Mouse (Mus musculus): ENCODE results near the gene Mrpl32. TPM values are rescaled to one million over a fixed set of nuclear protein-coding genes. Genes with fewer than 3 reads are reported as not detected.

Gene Mrpl32
- polyA plus RNA-seq, 1 experiment: 34.8 TPM

DNA sequence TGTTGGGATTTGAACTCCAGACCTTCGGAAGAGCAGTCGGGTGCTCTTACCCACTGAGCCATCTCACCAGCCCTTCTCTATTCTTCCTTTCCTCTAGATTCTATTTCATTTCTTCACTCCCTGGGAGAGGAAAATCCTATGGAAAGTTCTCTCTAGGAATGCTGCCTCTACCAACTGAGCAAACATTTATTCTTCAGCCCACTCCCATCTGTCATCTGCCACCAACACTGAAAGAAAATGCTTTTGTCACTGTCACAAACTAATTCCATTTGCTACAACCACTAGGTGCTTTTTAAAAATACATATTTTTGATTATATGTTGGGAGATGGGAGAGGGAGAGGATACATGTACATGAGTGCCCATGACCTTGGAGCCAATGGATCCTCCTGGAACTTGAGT lies 10.2 kb downstream of the Mrpl32 start:
- H3ac ChIP-seq (ENCODE audit: control insufficient read depth, insufficient read length): no peak overlapping the region
- H3K4me3 ChIP-seq: no peak overlapping the region
- H3K36me3 ChIP-seq (ENCODE audit: control insufficient read depth, insufficient read depth): no peaks in the 10 kb centered on the region
- H3K79me2 ChIP-seq (ENCODE audit: control insufficient read depth, insufficient read depth): no peaks in the 10 kb centered on the region
- no peaks in the 10 kb centered on the region for H3K27me3 ChIP-seq (ENCODE audit: control insufficient read depth, insufficient read depth, insufficient read length)
- H3K4me2 ChIP-seq (ENCODE audit: low read depth): no peak overlapping the region
- TF ChIP-seq MAX (IDR thresholded peaks at IDR 0.05; ENCODE audit: low read depth): no peak
- TF ChIP-seq POLR2AphosphoS2 (IDR thresholded peaks at IDR 0.05; ENCODE audit: insufficient read length, low read depth): no peak
- no peak for TF ChIP-seq CEBPB (IDR thresholded peaks at IDR 0.05; ENCODE audit: insufficient read depth, poor library complexity, severe bottlenecking)
- TF ChIP-seq E2F4 (IDR thresholded peaks at IDR 0.05; ENCODE audit: insufficient read depth): no peak
- TF ChIP-seq MYOG (IDR thresholded peaks at IDR 0.05; ENCODE audit: control insufficient read depth in 1 of 3, insufficient read depth in 1 of 3, insufficient read length in 2 of 3, low read depth in 2 of 3): no peak
- TF ChIP-seq USF1 (IDR thresholded peaks at IDR 0.05; ENCODE audit: low read depth): no peak

- H3ac ChIP-seq (ENCODE audit: control insufficient read depth, insufficient read length): no peak overlapping the region
- no peak overlapping the region for H3K4me3 ChIP-seq
- H3K27me3 ChIP-seq (ENCODE audit: control insufficient read depth, insufficient read depth, insufficient read length): no peaks in the 10 kb centered on the region
- no peaks in the 10 kb centered on the region for H3K36me3 ChIP-seq (ENCODE audit: control insufficient read depth, insufficient read depth)
- no peak overlapping the region for H3K4me2 ChIP-seq (ENCODE audit: low read depth)
- TF ChIP-seq MAX (IDR thresholded peaks at IDR 0.05; ENCODE audit: low read depth): no peak
- no peak for TF ChIP-seq CEBPB (IDR thresholded peaks at IDR 0.05; ENCODE audit: insufficient read depth, poor library complexity, severe bottlenecking)
- TF ChIP-seq POLR2AphosphoS2 (IDR thresholded peaks at IDR 0.05; ENCODE audit: insufficient read length, low read depth): no peak
- no peak for TF ChIP-seq POLR2A (IDR thresholded peaks at IDR 0.05; ENCODE audit: insufficient read length, low read depth)
- TF ChIP-seq MYOD1 (IDR thresholded peaks at IDR 0.05; ENCODE audit: control insufficient read depth in 1 of 3, insufficient read length in 2 of 3, low read depth in 2 of 3): no peak
- no peak for TF ChIP-seq SRF (IDR thresholded peaks at IDR 0.05; ENCODE audit: control insufficient read depth, insufficient read length, low read depth)
- no peaks in the 10 kb centered on the region for H3K79me2 ChIP-seq (ENCODE audit: control insufficient read depth, insufficient read depth)
Observed at GRCm38 (mm10) chr13:14580392-14580791, 32.6 kb downstream of the Mrpl32 start.

DNA sequence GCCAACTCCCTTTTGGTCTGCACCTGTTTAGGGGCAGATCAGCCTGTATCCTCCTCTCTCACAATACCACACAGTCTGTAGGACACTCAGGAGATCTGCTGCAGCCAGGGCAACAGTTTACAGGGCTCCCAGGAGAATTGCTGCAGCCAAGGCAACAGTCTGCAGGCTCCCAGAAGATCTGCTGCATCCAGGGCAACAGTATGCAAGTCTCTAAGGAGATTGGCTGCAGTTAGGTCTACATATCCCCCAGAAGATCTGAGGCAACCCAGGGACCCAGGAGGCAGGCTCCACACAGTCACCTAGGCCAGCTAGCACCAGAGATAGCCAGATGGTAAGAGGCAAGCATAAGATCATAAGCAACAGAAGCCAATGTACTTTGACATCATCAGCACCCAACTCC lies 38.8 kb downstream of the Mrpl32 start:
- Histone ChIP-seq H3K4me3 (no peak overlapping the region), H3K36me3 (ENCODE audit: control insufficient read depth, insufficient read depth) (no peaks in the 10 kb centered on the region), H3K27me3 (ENCODE audit: control insufficient read depth, insufficient read depth, insufficient read length) (no peaks in the 10 kb centered on the region), H3ac (ENCODE audit: control insufficient read depth, insufficient read length) (no peak overlapping the region), H3K4me2 (ENCODE audit: low read depth) (no peak overlapping the region), H3K79me2 (ENCODE audit: control insufficient read depth, insufficient read depth) (no peaks in the 10 kb centered on the region)
- TF ChIP-seq TCF12 (IDR thresholded peaks at IDR 0.05; ENCODE audit: insufficient read depth, poor library complexity, severe bottlenecking) (no peak), SRF (IDR thresholded peaks at IDR 0.05; ENCODE audit: control insufficient read depth, insufficient read length, low read depth) (no peak), CEBPB (IDR thresholded peaks at IDR 0.05; ENCODE audit: insufficient read depth, poor library complexity, severe bottlenecking) (no peak), MYOG (IDR thresholded peaks at IDR 0.05; ENCODE audit: control insufficient read depth in 1 of 3, insufficient read depth in 1 of 3, insufficient read length in 2 of 3, low read depth in 2 of 3) (no peak), E2F4 (IDR thresholded peaks at IDR 0.05; ENCODE audit: insufficient read depth) (no peak), MAX (IDR thresholded peaks at IDR 0.05; ENCODE audit: low read depth) (no peak), TCF3 (IDR thresholded peaks at IDR 0.05; ENCODE audit: insufficient read length, low read depth) (no peak), REST (IDR thresholded peaks at IDR 0.05; ENCODE audit: insufficient read depth, insufficient read length) (no peak), POLR2AphosphoS2 (IDR thresholded peaks at IDR 0.05; ENCODE audit: insufficient read length, low read depth) (no peak), POLR2A (IDR thresholded peaks at IDR 0.05; ENCODE audit: insufficient read length, low read depth) (no peak), USF1 (IDR thresholded peaks at IDR 0.05; ENCODE audit: low read depth) (no peak), MYOD1 (IDR thresholded peaks at IDR 0.05; ENCODE audit: control insufficient read depth in 1 of 3, insufficient read length in 2 of 3, low read depth in 2 of 3) (no peak)

GRCm38 (mm10) chr13:14561336-14561735 lies 51.6 kb downstream of the Mrpl32 start:
- Histone ChIP-seq H3ac (ENCODE audit: control insufficient read depth, insufficient read length) (no peak overlapping the region), H3K79me2 (ENCODE audit: control insufficient read depth, insufficient read depth) (no peaks in the 10 kb centered on the region), H3K36me3 (ENCODE audit: control insufficient read depth, insufficient read depth) (no peaks in the 10 kb centered on the region), H3K27me3 (ENCODE audit: control insufficient read depth, insufficient read depth, insufficient read length) (no peaks in the 10 kb centered on the region), H3K4me3 (no peak overlapping the region), H3K4me2 (ENCODE audit: low read depth) (no peak overlapping the region)
- TF ChIP-seq TCF3 (IDR thresholded peaks at IDR 0.05; ENCODE audit: insufficient read length, low read depth) (no peak), E2F4 (IDR thresholded peaks at IDR 0.05; ENCODE audit: insufficient read depth) (no peak), MYOG (IDR thresholded peaks at IDR 0.05; ENCODE audit: control insufficient read depth in 1 of 3, insufficient read depth in 1 of 3, insufficient read length in 2 of 3, low read depth in 2 of 3) (no peak), MAX (IDR thresholded peaks at IDR 0.05; ENCODE audit: low read depth) (no peak)

Other genes starting within 250 kb of the Mrpl32 start
- 0.02 TPM for gene Hecw1, start 89.9 kb downstream of the Mrpl32 start, polyA plus RNA-seq (2012; fragmentation: generic; extraction: Trizol)
- 85.8 TPM for gene Psma2, start 75 bp upstream of the Mrpl32 start, polyA plus RNA-seq (2012; fragmentation: generic; extraction: Trizol)
- 10.7 TPM for gene AW209491, start 17.0 kb upstream of the Mrpl32 start, polyA plus RNA-seq (2012; fragmentation: generic; extraction: Trizol)

Measured in myocyte (in vitro differentiated cells).